Mouse (Mus musculus) E14TG2a.4 (cell line): ENCODE results near the gene Cd163l1.

ENCODE experiments used
- CTCF ChIP-seq: conservative IDR thresholded peaks from 2 replicates; pipeline ENCODE4 v1.5.1; 2014; ENCODE audit warnings: low read length
- NANOG ChIP-seq: IDR thresholded peaks from 2 replicates; pipeline ENCODE4 v1.6.1; 2014; ENCODE audit warnings: borderline replicate concordance, low read length, mixed read lengths
- POU5F1 ChIP-seq: IDR thresholded peaks from 2 replicates; pipeline ENCODE4 v1.6.1; 2014; ENCODE audit warnings: low read length, borderline replicate concordance

DNA sequence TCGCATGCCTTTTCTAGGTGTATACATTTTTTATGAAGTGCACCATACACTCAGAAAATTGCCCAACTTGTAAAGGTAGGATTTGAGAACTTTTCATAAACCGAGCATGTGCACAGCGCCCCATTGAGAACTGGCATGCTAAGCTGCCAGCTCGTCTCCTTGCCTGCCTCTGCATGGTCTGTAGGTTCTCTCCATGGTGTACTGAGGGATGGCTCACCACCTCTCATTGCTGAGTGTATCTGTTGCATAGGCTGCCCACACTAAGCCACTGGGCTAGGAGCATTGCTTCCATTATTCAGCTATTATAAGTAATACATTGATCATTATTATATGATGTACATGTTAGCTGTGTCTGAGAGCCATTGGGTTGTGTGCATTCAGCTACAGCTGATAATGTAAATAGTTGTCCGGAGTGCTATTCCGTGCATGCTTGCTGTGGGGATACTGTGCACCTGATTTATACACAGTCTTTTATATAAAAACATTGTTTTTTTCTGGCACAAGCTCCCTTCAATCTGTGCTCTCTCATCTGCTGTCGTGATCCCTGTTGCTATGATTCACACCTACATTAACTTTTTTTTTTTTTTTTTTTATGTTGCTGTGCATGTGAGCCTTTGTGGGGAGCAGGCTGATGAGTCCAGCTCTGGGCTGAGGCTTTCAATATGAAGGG is 30.2 kb upstream of the Cd163l1 start:
- TF ChIP-seq POU5F1 (no peak), CTCF (no peak), NANOG (no peak)
